Mouse (Mus musculus): ENCODE data around the gene Gjc2. TPM values are rescaled to one million over a fixed set of nuclear protein-coding genes. Genes with fewer than 3 reads are reported as not detected.

Gjc2 gene
- polyA plus RNA-seq, 1 experiment from 2014 or later = 0.27 TPM

- Histone ChIP-seq H3K27ac (no peak overlapping the region), H3K9ac (no peak overlapping the region), H3K4me2 (no peak overlapping the region), H3K27me3 (no peaks in the 10 kb centered on the region), H3K9me3 (replicated peaks) (no peaks in the 10 kb centered on the region), H3K36me3 (peaks cover 10% of the 10 kb centered on the region; the same call in 1 of the 2 replicates), H3K4me1 (no peaks in the 10 kb centered on the region), H3K4me3 (replicated peaks) (no peak overlapping the region)
- 38% methylated on average over 3 of the region's 3 CpGs for WGBS
- no peak for ATAC-seq (replicated peaks; ENCODE audit: low FRiP score)
Observed at GRCm38 (mm10) chr11:59151729-59152128, 31.3 kb downstream of the Gjc2 start.

DNA sequence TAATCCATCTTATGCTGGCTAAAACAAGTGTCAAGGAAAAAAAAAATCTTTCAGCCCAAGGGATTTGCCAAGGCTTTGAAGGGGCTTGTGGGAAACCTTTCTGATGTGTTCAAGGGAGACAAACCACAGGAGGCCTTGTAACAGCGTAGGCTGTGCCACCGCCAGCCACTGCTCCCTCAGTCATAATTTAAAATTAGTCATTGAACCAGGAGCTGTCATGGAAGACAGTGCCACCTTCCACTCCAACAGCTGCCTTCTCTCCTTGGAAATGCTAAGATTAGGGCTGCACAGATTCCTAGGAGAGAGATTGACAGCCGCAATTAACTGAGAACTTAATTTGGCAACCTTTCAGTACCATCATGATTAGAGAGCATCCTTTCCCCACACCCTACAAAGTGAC, 33.7 kb downstream of the Gjc2 start:
- no peaks in the 10 kb centered on the region for H3K9me3 ChIP-seq (replicated peaks)
- no peaks in the 10 kb centered on the region for H3K36me3 ChIP-seq
- H3K27ac ChIP-seq = no peak overlapping the region
- no peaks in the 10 kb centered on the region for H3K27me3 ChIP-seq
- no peak overlapping the region for H3K4me3 ChIP-seq (replicated peaks)
- no peak overlapping the region for H3K4me2 ChIP-seq
- no peak for ATAC-seq (replicated peaks; ENCODE audit: low FRiP score)
- no peak overlapping the region for H3K9ac ChIP-seq
- 72% methylated on average over 3 of the region's 3 CpGs for WGBS
- H3K4me1 ChIP-seq = no peaks in the 10 kb centered on the region

GRCm38 (mm10) chr11:59142962-59143361, 40.1 kb downstream of the Gjc2 start:
- no peak overlapping the region for H3K4me2 ChIP-seq
- 65% methylated on average over 5 of the region's 5 CpGs for WGBS
- no peak overlapping the region for H3K9ac ChIP-seq
- ATAC-seq (replicated peaks; ENCODE audit: low FRiP score) = no peak
- H3K27me3 ChIP-seq = peaks cover 17% of the 10 kb centered on the region
- H3K27ac ChIP-seq = no peak overlapping the region
- H3K4me3 ChIP-seq (replicated peaks) = no peak overlapping the region
- H3K36me3 ChIP-seq = no peaks in the 10 kb centered on the region
- no peaks in the 10 kb centered on the region for H3K9me3 ChIP-seq (replicated peaks)
- no peaks in the 10 kb centered on the region; the same call in 1 of the 2 replicates for H3K4me1 ChIP-seq

GRCm38 (mm10) chr11:59141772-59142370, 41.1 kb downstream of the Gjc2 start:
- peaks cover 28% of the 10 kb centered on the region for H3K27me3 ChIP-seq
- ATAC-seq (replicated peaks; ENCODE audit: low FRiP score) = peak; percentile 74
- WGBS = 6% methylated on average over 14 of the region's 14 CpGs
- no peak overlapping the region for H3K27ac ChIP-seq
- no peak overlapping the region for H3K9ac ChIP-seq
- no peaks in the 10 kb centered on the region; the same call in 1 of the 2 replicates for H3K4me1 ChIP-seq
- H3K9me3 ChIP-seq (replicated peaks) = no peaks in the 10 kb centered on the region
- peak overlapping the region; percentile 24; the same call in 1 of the 2 replicates for H3K4me3 ChIP-seq (replicated peaks)
- no peaks in the 10 kb centered on the region for H3K36me3 ChIP-seq
- peak overlapping the region; percentile 54 for H3K4me2 ChIP-seq

DNA sequence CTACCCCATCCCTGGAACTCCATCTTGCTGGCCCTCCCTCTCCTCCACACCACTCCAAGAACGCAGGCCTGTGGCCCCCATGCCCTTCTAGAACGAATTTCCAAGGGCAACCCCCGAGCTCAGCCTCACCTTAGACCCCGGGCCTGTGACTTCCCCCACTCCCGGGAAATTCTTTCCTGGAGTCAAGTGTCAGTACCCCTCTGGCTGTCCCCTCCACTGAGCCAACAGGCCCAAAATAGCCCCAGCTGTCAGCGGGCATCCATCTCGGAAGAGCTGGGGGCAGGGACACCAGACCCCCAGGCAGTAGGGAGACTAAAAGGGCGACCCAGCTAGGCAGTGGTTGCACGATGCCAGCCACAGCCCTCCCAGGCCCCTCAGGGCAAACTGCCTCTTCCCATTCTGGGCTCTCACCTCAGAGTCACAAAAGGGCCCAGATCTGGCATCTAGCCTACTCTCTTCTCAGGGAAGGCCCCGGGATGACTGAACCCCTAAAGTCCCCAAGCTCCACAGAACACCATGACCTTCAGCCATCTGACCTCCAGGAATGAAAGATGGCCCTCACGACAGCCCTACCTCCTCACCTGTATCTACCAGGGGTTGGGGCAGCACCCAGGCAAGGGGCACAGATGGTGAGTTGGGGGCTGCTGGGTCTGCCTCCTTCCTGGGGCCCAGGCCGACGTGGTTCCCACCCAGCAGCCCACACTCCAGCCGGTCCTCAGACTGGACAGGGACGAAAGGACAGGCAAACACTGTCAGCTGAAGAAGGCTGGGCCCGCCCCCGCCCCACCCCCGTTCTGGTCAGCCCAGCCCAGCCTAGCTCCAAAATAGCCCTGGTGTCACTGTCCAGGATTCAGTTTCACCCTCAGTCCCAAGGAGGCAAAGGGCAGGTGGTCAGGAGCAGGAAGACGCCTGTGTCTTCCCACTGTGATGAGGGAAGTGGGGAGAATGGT, 44.2 kb downstream of the Gjc2 start:
- Histone ChIP-seq H3K9me3 (replicated peaks) (no peaks in the 10 kb centered on the region), H3K27ac (no peak overlapping the region), H3K9ac (no peak overlapping the region), H3K4me3 (replicated peaks) (no peak overlapping the region), H3K4me1 (peaks cover 17% of the 10 kb centered on the region), H3K36me3 (no peaks in the 10 kb centered on the region), H3K4me2 (no peak overlapping the region), H3K27me3 (peaks cover 58% of the 10 kb centered on the region)
- no peak for ATAC-seq (replicated peaks; ENCODE audit: low FRiP score)
- 43% methylated on average over 19 of the region's 19 CpGs for WGBS

GRCm38 (mm10) chr11:59136994-59137706, 45.9 kb downstream of the Gjc2 start:
- ATAC-seq (replicated peaks; ENCODE audit: low FRiP score) = no peak
- WGBS = 77% methylated on average over 12 of the region's 12 CpGs
- Histone ChIP-seq H3K4me1 (peaks cover 17% of the 10 kb centered on the region), H3K9ac (no peak overlapping the region), H3K4me3 (replicated peaks) (no peak overlapping the region), H3K36me3 (no peaks in the 10 kb centered on the region), H3K27ac (no peak overlapping the region), H3K27me3 (peaks cover 75% of the 10 kb centered on the region), H3K4me2 (no peak overlapping the region), H3K9me3 (replicated peaks) (no peaks in the 10 kb centered on the region)

DNA sequence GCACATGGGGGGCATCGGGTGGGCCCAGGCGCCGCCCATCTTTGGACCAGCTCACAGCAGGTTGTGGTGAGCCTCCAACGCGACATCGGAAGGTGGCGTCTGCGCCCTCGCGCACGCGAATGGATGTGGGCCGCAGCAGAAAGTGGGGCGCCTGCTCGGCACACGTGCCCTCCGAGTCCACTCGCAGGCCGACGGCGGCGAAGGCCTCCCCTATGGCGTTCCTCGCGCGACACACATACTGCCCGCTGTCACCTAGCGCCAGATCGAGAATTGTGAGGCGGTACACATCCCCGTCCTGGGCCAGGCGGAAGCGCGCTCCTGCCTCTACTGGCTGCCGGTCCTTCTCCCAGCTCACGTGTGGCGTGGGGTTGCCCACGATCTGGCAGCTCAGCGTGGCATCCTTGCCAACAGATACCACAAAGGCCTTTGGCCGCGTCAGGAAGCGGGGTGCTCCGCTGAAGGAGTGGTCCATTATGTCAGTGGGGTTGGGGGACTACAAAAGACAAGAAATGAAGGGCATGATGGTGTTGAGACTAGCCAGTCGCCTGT, 47.0 kb downstream of the Gjc2 start, which contains the start of gene Obscn:
Gene Obscn (minus strand): TSS at position 499 of the 549 bp plus-strand sequence.
- 16% methylated on average over 44 of the region's 44 CpGs for WGBS

GRCm38 (mm10) chr11:59135051-59135820, 47.8 kb downstream of the Gjc2 start:
- H3K4me1 ChIP-seq = peaks cover 17% of the 10 kb centered on the region
- ATAC-seq (replicated peaks; ENCODE audit: low FRiP score) = no peak
- peak overlapping the region; percentile 36 for H3K4me3 ChIP-seq (replicated peaks)
- 5% methylated on average over 55 of the region's 55 CpGs for WGBS
- peak overlapping the region; percentile 54 for H3K4me2 ChIP-seq
- no peak overlapping the region for H3K27ac ChIP-seq
- H3K36me3 ChIP-seq = no peaks in the 10 kb centered on the region
- H3K27me3 ChIP-seq = peaks cover 73% of the 10 kb centered on the region
- no peak overlapping the region for H3K9ac ChIP-seq
- H3K9me3 ChIP-seq (replicated peaks) = no peaks in the 10 kb centered on the region

More for the DNA sequence above, 47.0 kb downstream of the Gjc2 start, which contains the start of gene Obscn:
- H3K4me2 ChIP-seq = peak within 1 kb of the TSS; percentile 54
- H3K4me3 ChIP-seq (replicated peaks) = peak within 1 kb of the TSS; percentile 36
- ATAC-seq (replicated peaks; ENCODE audit: low FRiP score) = no peak
- peaks cover 17% of the 10 kb centered on the region for H3K4me1 ChIP-seq
- no peaks in the 10 kb centered on the region for H3K9me3 ChIP-seq (replicated peaks)
- peaks cover 76% of the 10 kb centered on the region for H3K27me3 ChIP-seq
- H3K27ac ChIP-seq = no peak within 1 kb of the TSS
- no peak within 1 kb of the TSS for H3K9ac ChIP-seq
- H3K36me3 ChIP-seq = no peaks in the 10 kb centered on the region

- Histone ChIP-seq H3K27me3 (peaks cover 71% of the 10 kb centered on the region), H3K4me3 (replicated peaks) (peak overlapping the region; percentile 19), H3K4me1 (peaks cover 17% of the 10 kb centered on the region), H3K9ac (no peak overlapping the region), H3K4me2 (peak overlapping the region; percentile 54), H3K9me3 (replicated peaks) (no peaks in the 10 kb centered on the region), H3K27ac (no peak overlapping the region), H3K36me3 (no peaks in the 10 kb centered on the region)
- 6% methylated on average over 33 of the region's 35 CpGs for WGBS
- peak; percentile 50; the same call in 1 of the 2 replicates for ATAC-seq (replicated peaks; ENCODE audit: low FRiP score)
Observed at GRCm38 (mm10) chr11:59134373-59134997, 48.5 kb downstream of the Gjc2 start.

DNA sequence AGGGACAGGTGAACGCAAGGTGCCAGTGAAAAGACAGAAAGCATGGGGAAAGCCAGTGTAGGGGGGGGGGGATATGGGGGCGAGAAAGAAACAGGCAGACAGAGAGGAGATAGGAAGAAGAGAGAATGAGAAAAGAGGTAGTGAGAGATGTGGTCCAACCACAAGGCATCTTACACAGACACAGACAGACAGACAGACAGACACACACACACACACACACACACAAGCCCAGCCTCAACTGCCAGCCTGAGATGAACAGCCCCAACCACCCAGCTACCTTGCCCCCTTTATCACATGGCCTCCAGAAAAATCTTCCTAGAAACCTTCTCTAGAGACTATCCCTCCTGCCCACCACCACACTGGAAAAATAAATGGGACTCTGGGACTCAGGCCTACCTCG, 50.9 kb downstream of the Gjc2 start:
- no peak overlapping the region for H3K27ac ChIP-seq
- no peak for ATAC-seq (replicated peaks; ENCODE audit: low FRiP score)

More for the DNA sequence above, 50.9 kb downstream of the Gjc2 start:
- H3K36me3 ChIP-seq = no peaks in the 10 kb centered on the region
- H3K4me2 ChIP-seq = no peak overlapping the region
- H3K27me3 ChIP-seq = peaks cover 50% of the 10 kb centered on the region
- H3K9me3 ChIP-seq (replicated peaks) = no peaks in the 10 kb centered on the region
- 82% methylated on average over 2 of the region's 3 CpGs for WGBS
- peaks cover 17% of the 10 kb centered on the region for H3K4me1 ChIP-seq
- H3K4me3 ChIP-seq (replicated peaks) = no peak overlapping the region
- H3K9ac ChIP-seq = no peak overlapping the region

All from kidney, embryonic 15.5 days (tissue).